Mouse (Mus musculus): ENCODE data around the gene Rcbtb1.

DNA sequence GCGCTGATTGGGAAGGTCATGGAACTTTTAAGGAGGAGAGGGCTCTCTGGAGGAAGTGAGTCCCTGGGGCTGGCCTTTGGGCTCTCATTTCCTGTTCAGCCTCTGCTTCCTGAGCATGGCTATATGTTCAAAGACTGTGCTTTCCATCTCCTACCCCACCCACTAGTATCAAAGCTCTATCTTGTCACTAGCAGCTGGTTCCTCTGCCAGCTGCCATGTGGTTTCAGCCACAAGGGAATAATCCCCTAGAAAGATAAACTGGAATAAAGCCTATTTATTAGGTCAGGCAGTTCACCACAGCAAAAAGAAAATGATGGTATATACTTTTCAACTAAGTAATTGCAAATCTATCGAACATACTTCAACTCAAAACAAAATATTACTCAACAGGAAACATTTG is 18.3 kb upstream of the Rcbtb1 start:
- no peak for TF ChIP-seq CTCF (IDR thresholded peaks at IDR 0.05; ENCODE audit: low read depth, low read length)
- TF ChIP-seq POLR2A (IDR thresholded peaks at IDR 0.05; ENCODE audit: extremely low read depth, insufficient read depth, low read length), result no peak
